Mouse (Mus musculus) ovary, postnatal 10 days (tissue): ENCODE results near the gene Naa40.

Source experiments
- DNase-seq: peaks from one replicate; pipeline ENCODE4 v3.0.0; 2022; ENCODE audit warnings: low spot score

Naa40 gene

DNA sequence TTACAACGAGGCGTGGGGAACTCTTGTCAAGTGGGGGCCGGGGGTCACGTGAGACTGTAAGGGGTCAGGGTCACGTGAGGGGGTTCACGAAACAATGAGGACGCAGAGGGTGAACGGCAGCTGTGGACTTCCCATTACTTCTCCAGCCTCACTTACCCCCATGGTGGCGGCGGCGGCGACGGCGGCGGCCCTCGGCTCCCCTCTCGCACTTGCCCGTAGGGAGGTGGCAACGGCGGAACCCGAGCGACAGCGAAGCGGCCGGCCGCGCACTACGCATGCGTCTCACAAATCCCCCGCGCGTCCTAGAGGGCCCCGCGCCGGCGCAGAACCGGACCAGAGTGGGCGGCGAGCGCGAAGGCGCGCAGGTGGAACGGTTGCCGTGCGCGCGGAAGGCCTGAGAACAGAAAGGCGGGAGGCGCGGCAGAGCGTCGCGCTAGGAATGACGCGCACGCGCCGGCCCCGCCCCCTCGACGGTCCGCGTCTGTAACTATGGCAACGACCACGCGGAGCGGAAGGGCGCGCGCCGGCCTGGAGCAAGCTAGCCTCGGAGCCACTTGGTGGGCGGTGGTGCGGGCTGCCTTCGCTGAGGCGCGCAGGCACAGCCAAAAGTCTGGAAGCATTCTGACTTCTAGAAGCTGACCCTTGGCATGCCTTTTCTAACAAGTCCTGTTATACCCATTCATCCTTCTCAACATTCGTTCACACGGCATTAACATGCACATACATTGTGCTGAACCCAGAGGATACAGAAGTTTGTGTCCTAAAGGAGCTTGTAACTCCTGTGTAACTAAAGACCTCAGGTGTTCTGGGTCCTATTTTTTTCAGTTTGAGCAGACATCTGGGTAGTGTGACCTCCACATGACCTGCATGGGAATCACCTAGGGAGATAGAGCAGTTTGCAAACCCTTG is at the start of gene Naa40:
Gene Naa40 (minus strand): TSS at position 402 of the 909 bp plus-strand sequence.
- DNase-seq: peak; percentile 74

DNA sequence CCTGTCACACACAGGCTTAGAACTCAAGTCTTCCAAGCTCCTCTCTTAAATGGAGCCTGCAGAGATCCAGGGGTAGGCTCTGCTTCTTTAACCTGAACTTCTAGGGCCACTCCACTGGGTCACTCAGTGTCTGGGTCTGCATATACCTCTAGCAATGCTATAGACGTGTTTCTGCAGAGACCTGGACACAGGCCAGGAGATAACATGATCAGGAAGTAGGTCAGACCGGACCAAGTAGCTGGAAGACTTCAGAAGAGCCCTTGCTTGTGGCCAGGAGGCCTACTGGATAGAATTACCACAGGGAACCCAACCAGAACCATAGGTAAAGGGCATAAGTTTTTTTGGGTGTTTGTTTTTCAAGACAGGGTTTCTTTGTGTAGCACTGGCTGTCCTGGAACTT is 48.8 kb upstream of the Naa40 start:
- DNase-seq: no peak

DNA sequence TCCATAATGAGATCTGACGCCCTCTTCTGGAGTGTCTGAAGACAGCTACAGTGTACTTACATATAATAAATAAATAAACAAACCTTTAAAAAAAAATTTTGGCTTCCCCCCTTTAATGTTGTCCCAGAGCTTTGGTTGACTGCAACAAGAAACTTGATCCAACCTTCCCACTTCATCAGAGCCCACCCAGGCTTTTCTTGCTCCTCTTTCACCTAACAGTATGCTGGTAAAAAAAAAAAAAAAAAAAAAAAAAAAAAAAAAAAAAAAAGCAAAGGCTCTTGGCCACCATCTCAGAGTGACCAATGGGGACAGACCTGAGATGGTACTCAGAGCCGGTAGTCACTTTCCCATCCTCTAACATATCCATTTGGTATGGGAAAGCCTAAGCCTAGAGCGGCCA is 47.3 kb upstream of the Naa40 start:
- DNase-seq: no peak

DNA sequence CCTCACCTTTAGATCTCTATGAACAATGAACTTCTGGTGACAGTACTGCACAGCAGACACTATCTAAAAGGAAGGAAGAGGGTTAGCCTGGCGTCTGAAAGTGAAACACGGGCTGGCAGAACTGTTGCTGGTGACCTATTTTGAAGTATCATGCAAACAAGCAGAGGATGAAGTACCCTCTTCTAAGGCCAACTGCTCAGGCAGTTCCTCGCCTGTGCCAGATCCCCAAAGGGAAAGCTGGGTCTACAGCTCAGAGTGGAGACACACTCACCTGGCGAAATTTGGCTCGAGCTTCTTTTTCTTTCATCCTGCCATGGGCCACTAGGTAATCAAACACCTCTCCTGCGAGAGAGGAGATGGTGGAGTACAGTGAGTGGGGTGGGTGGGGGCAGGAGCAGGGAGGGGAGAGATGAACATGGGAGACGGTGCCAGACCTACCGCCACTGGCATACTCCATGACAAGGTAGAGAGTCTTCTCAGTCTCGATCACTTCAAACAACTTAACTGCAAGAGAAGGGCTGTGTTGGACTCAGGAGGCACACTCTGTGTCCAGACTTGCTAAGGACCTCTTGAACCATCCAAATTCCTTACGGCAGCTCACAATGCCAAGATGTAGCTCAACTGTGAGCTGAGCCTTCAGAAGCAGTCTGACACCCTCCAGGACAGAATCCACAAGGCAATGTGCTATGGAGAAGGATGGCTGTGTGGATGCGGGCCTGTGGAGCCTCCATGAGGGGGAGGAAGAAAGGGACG is 45.8 kb upstream of the Naa40 start:
- DNase-seq: no peak

DNA sequence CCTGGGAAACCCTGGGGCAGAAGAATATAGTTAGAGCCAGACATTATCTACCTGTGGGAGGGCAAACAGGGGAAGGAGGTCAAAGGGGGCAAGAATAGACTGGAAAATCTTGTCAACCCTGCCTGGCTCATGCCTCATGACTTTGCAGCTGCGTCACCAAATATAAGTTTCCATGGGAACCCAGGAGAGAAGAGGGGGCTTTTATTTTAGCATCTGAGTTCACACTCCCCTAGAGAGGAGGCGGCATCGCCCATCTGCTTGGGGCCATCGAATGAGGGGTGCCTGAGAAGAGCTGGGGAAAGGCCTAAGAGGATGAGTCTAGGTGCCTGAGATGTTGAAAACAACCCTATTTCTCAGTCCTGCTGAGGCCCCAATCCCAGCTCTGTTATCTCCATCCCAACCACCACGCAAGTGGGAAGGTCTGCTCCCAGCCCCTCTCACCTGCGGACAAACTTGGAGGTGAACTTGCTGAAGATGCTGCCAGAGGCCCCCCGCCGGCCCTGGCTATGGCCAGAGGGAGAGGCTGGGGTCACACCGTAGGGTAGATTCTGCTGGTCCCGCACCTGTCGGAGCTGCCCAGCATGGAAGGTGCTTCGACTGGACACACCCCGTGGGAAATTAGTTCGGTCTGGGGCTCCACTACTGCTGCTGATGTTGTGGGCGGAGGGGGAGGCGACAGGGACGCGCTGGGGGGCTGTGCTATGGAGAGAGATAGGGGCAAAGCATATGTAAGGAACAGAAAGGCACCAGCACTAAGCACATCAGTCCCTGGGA is 39.8 kb upstream of the Naa40 start:
- no peak for DNase-seq

DNA sequence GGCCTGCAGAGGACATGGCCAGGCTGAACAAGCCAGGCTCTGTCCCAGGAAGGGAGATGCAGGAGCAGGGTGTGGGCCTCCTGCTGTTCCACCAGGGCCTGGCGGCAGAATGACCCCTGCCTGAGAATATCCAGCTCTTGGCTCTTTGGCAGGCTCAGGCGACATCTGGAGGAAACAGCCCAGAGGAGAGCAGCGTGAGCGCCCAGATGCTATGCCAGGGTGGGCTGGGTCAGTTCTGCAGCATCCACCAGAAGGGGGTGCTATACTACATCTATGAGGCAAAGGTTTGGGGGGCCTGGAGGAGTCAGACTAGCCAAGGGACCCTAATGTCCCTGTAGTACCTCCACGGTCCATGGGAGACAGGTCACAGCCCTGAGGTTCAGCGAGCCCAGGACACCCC is 38.1 kb upstream of the Naa40 start:
- DNase-seq: no peak

DNA sequence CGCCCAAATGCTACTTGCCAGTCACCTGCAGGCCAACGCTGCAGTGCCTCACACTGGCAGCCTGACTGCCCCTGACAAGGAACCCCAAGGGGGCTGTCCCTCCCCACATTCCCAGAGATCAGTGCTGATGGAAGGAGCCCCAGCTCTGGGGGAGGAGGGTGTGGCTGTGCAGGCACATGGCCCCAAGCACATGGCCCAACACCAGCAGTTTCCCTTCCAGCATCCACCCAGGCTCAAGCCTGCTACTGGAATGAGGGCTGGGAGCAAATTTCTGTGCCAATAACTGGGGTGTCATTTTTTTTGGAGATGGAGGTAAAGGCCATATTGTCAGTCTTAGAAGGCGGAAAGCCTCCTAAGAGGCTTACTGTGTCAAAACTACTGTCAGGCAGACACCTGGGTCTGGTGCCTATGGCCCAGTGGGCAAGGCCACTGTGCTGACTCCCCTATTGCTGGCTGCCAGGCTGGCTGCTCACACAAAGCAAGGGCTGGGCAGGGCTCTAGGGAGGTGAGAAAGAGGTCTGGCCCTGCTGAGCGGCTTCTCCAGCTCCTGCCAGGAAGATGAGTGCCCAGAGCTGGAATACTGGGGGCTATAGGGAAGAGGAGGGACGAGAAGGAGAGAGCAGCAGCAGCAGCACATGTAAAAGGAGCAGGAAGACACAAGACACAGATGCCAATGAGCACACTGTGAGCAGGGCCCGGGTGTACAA is 37.4 kb upstream of the Naa40 start:
- no peak for DNase-seq

DNA sequence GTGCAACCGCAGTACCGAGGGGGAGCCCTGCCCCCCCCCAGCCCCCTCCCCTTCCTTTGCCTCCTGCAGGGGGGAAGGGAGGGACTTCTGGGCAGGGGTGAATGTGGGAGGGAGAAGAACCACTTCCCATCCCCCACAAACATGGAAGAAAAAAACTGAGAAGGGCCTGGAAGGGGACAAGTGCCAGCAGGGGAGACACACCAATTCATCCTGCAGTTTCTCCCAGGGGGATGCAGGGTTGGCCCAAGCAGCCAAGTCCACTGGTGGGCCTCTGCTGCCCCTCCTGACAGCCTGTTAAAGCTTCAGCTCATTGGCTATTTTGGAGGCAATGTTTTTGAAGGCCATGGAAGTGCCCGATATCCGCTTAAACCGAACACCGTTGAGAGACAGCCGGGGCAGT is 35.8 kb upstream of the Naa40 start:
- no peak for DNase-seq

DNA sequence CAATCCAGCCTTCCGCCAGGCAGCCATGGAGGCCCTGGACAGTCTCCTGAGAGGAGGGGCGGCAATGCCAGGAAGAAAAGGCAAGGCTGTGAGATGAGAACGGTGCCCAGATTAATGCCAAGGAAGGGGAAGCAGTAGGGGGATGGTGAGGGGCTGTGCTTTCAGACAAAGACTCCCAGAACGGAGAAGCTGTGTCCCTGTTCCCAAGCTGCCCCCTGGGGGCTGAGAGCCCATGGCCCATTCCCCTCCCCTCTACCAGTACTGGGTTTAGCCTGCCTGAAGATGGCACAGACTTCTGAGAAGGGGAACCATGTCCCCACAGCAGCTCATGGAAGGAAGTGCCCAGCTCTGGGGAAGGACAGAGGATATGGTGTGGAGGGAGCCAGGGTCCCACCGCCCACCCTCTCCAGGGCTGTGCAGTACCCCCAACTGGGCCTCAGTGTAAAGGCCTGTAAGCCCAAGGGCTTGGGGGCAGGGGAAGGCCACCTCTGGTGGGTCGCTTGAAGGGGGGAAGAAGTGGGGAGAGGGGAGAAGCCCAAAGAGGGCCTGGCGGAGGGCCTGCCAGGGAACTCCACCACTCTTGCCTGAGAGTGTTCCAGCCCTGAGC is 35.2 kb upstream of the Naa40 start:
- no peak for DNase-seq

DNA sequence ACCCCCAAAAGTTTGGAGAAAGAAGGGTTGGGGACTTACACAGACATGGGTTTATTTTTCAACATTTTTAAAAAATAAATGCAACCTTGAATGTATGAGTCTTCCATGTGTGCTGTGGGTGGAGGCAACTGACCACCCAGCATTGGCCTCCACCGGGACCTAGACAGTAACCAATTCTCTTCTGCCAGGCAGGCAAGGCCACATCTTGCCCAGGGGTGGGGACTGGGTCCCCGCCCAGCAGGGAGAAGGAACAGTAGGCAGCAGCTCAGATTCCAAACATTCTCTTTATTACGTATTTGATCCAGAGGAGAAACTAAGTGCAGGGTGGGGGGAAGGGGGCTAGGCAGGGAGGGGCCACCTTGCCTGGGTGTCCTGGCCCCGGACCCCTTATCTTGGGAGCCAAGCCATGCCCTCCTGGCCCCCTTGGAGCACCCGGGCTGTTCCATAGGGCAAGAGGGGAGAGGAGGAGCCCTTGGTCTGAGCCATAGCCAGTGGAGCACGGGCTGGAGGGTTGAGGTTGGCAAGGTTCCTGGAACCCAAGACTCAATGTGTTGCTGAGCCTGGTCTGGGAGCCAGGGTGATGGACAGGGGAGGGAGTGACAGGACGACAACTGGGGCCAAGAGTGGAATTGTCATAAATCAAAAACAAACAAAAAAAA is 34.3 kb upstream of the Naa40 start:
- DNase-seq: no peak

DNA sequence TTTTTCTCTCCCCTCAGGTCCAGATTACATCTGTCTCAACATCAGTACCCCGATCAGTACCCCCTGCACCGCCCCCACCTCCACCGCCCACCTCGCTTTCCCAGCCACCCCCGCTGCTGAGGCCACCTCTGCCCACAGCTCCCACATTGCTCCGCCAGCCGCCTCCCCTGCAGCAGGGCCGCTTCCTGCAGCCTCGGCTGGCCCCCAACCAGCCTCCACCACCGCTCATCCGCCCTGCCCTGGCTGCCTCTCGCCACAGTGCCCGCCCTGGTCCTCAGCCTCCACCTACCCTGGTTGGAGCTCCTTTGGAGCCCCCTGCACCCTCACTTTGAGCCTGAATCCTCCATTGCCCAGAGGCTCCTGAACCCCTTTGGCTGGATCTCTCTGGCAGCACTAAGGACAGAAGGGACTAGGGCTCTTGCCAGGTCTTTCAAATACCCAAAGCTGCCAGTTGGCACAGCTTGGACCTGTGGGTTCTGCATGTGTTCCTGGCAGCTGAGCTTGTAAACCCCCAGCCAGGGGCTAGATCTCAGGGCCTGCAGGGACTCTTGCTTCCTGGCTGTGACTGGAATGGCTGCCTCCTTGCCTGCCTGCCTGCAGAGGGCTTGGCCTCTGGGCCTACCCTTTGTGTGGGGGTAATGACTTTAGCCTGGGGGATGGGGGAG is 33.5 kb upstream of the Naa40 start:
- DNase-seq: no peak

DNA sequence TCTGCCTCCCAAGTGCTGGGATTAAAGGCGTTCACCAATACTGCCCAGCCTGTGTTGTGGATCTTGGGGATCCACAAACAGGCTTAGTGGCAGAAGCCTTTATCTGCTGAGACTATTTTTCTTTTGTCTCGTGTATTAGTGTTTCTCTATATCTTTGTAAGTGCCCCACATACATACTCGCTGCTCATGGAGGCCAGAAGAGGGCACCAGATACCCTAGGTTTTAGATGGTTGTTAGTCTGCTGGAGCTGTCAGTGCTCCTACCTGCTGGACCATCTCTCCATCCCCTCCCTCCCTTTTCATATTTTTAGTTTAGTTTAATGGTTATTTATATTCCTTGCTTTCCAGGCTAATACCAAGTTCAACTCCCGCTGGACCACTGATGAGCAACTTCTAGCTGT is 32.5 kb upstream of the Naa40 start:
- no peak for DNase-seq

DNA sequence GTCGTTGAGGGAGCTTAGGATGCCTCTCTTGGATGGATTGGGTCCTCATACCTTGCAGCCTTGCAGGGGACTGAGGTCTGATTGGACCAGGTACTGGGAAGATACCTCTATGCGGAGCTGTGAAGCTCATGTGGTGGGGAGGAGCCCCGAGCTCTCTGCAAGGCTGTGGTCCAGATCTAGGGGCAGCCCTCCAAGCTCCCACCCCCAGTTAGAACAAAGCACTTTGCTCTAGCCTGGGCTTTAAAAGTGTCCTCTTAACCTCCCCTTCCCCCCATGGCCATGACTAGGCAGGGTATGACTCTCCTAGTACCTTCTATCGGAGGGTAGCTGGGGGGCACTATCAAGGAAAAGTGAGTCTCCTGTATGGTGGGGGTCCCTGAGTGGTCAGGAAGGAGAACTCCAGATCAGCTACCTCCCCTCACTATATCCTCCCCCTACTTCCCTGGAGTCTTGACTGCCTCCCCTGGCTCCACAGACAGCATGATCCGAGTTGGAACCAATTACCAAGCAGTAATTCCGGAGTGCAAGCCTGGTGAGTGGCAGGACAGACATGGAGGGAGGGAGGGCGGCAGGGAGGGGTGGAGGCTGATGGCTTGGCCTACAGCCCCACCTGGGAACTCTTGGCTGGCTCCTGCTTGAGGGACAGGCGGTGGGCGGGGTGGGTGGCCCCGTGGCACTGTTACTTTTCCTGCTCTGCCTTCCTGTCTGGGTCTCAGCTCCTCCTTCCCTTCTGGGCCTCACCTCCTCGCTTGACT is 28.5 kb upstream of the Naa40 start:
- no peak for DNase-seq

DNA sequence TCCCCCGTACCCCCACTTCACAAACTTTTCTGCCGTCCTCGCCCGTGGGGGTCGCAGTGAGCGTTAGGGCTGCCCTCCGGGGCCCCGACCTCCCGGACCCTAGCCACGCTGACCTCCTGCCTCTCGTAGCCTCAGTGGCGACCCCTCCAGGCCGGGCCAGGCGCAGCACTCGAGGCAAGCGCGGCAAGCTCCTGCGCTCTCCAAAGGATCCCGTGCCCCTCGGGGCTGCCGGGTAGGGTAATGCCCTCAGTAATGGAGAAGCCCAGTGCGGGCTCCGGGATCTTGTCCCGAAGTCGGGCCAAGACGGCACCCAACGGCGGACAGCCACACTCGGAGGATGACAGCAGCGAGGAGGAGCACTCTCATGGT is 27.7 kb upstream of the Naa40 start:
- DNase-seq: peak; percentile 73

DNA sequence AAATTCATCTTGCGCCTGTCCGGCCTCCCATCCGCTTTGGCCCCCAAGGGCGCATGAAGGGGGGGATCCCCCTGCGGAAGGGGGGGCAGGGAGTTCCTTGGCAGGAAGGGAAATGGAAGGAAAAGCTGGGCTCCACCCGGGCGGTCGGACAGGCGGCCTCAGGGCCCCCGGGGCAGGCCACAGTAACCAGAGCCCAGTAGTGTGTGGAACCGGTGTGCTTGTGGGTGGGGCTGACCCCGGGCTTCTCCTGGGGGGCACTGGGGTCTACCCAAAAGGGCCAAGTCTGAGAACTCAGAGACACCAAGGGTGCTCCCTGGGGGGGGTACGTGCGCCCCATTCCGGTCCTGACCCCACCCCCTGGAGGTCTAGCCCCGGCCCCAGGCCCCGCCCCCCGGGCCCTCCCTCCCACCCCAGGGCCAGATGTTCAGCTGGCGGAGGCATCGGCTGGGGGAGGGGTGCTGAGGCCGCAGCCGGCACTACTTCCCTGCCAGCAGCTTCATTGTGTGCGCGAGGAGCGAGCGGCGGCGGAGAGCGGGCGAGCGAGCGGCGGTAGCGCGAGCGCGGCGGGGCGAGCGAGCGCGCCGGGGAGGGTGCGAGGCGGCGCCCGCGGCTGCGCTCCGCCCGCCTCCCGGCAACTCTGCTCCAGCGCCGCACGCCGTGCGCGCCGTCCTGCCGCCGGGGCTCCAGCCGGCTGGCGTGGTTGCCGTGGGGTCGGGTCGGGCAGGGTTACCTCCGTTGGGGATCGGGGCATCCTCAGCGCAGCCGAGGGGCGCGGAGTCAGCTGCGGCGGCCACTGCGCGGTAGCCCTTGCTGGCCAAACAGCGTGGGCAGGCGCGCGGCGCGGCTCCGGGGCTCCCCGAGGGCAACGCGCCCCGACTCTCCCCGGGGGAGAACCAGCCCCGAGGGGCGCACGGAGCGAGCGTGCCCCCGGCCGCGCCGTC is 27.1 kb upstream of the Naa40 start:
- peak; percentile 58 for DNase-seq

DNA sequence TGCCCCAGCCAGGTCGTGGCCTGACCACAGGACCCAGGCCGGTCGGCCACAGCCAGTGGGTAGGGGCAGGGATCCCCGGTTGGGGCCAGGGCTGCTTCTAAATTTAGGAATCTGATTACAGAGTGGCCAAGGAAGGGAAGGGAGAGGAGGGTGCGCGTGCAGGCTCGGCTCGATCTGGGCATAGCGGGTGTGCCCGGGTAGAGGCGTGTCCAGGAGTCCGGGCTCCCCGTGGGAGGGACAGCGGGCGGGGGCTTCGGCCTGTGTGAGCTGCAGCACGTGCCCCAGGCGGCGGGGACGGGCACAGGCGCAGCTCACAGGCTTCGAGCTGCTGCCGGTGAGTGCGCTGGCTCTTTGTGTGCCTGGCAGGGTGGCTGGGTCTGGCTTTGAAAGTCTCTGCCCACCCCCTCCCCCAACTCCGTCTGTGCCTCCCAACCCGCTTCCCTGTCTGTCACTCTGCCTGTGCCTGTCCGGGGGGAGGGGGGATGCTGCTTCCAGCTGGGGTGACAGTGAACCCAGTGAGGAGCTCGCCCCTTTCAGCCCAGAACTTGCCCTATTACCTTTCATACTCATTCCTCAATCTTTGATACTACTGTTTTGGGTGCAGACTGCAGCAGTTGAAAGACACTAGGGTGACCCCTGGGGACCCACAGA is 26.2 kb upstream of the Naa40 start, which contains the start of gene Rcor2:
Gene Rcor2 (plus strand): TSS at position 235 of the 651 bp plus-strand sequence.
- DNase-seq: no peak

DNA sequence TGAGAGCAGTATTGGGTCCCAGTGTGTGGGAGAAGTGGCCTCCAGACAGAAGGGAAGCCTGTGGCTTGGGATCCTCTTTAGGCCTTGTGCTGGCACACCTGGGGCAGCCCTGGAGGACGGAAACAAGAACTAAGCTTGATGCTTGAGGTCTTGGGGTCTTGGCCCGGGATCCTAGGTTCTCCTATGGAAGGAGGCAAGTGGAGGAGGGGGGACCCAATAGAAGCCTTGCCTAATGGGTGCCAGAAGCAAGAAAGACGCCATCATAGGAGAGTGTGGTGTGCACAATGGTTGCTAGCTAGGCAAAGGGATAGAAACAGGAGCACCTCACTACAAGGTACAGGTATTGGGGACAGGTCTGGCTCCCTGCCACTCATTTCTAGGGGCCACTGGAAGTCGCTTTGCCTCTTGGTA is 25.4 kb upstream of the Naa40 start:
- no peak for DNase-seq
